Mouse (Mus musculus): ENCODE results near the gene Tmbim7. TPM values are rescaled to one million over a fixed set of nuclear protein-coding genes. Genes with fewer than 3 reads are reported as not detected.

Gene Tmbim7
- not detected in 2 replicates for polyA plus RNA-seq (2012; rRNA removed)

GRCm38 (mm10) chr5:3650881-3651280 lies at the start of gene Tmbim7:
TSS of gene Tmbim7 (plus strand) at chr5:3651181.

GRCm38 (mm10) chr5:3657085-3657484 lies 6.1 kb downstream of the Tmbim7 start, which contains the start of gene Gatad1:
TSS of gene Gatad1 (minus strand) at chr5:3657185.

Other genes with a start within 250 kb of the Tmbim7 start
- gene Fam133b, start 107.3 kb upstream of the Tmbim7 start, polyA plus RNA-seq (2012; rRNA removed), result 11.8 and 12.9 TPM in 2 replicates
- 1.4 and 2.1 TPM in 2 replicates for gene 1700109H08Rik, start 79.6 kb upstream of the Tmbim7 start, polyA plus RNA-seq (2012; rRNA removed)
- gene Pex1, start 55.1 kb upstream of the Tmbim7 start, polyA plus RNA-seq (2012; rRNA removed), result 4.0 and 4.6 TPM in 2 replicates
- 3.4 and 4.1 TPM in 2 replicates for gene Rbm48, start 54.6 kb upstream of the Tmbim7 start, polyA plus RNA-seq (2012; rRNA removed)
- 23.7 and 29.0 TPM in 2 replicates for gene Gatad1, start 6.0 kb downstream of the Tmbim7 start, polyA plus RNA-seq (2012; rRNA removed)
- 3.3 and 3.8 TPM in 2 replicates for gene Ankib1, start 151.7 kb downstream of the Tmbim7 start, polyA plus RNA-seq (2012; rRNA removed)
- gene Krit1, start 152.0 kb downstream of the Tmbim7 start, polyA plus RNA-seq (2012; rRNA removed), result 13.4 and 15.4 TPM in 2 replicates
- 0.01 TPM in 2 replicates for gene Lrrd1, start 194.0 kb downstream of the Tmbim7 start, polyA plus RNA-seq (2012; rRNA removed)
- 4.1 and 4.2 TPM in 2 replicates for gene Mterf1a, start 242.8 kb downstream of the Tmbim7 start, polyA plus RNA-seq (2012; rRNA removed)